Mouse (Mus musculus): Measurements from ENCODE around the gene Fth1. TPM values are rescaled to one million over a fixed set of nuclear protein-coding genes. Genes with fewer than 3 reads are reported as not detected.

The Fth1 gene
- total RNA-seq, 2 experiments from 2014 or later = 2,847 to 3,135 TPM

- DNase-seq = peak; percentile 62 to 74
These were observed 42.3 kb downstream of the Fth1 start for GRCm38 (mm10) chr19:10022414-10023303.

- DNase-seq = peak in 1 of 2 experiments; percentile 47
These were observed 42.9 kb downstream of the Fth1 start for GRCm38 (mm10) chr19:10023304-10023758.

- peak; percentile 65 to 79 for DNase-seq
These were observed 44.9 kb downstream of the Fth1 start for GRCm38 (mm10) chr19:10025169-10025875.

- no peak for DNase-seq
These were observed 49.3 kb downstream of the Fth1 start for GRCm38 (mm10) chr19:10029746-10030145.

GRCm38 (mm10) chr19:10033211-10033973, 53.0 kb downstream of the Fth1 start:
- DNase-seq = peak; percentile 67 to 80

GRCm38 (mm10) chr19:10034356-10034755, 54.0 kb downstream of the Fth1 start:
- DNase-seq = peak in 1 of 2 experiments; percentile 44

Other genes starting within 250 kb of the Fth1 start
- not detected for gene Scgb2a2, start 133.0 kb upstream of the Fth1 start, total RNA-seq (2021)
- gene Incenp, start 81.0 kb upstream of the Fth1 start, total RNA-seq (2021) = 1 to 10 TPM; 4.2 to 5.7 TPM
- gene Best1, start 21.0 kb downstream of the Fth1 start, total RNA-seq (2021) = under 1 TPM; 0.12 to 0.13 TPM
- 1 to 10 TPM; 6.6 to 6.8 TPM for gene Rab3il1, start 21.1 kb downstream of the Fth1 start, total RNA-seq (2021)
- gene Fads3, start 61.0 kb downstream of the Fth1 start, total RNA-seq (2021) = 10 to 100 TPM; 31.8 to 34.9 TPM
- 1 to 10 TPM; 5.2 to 5.5 TPM for gene Fads2, start 121.1 kb downstream of the Fth1 start, total RNA-seq (2021)
- 10 to 100 TPM; 23.6 to 26.1 TPM for gene Fads1, start 202.3 kb downstream of the Fth1 start, total RNA-seq (2021)
- 100 to 1,000 TPM; 138 to 161 TPM for gene Tmem258, start 223.4 kb downstream of the Fth1 start, total RNA-seq (2021)
- gene Fen1, start 223.6 kb downstream of the Fth1 start, total RNA-seq (2021) = 1 to 10 TPM; 4.7 to 5.2 TPM

Data from heart, adult 18-20 months (tissue).